Mouse (Mus musculus) cerebellum, postnatal 14 days (tissue): ENCODE results near the gene Mrps18c.

Source experiments
- DNase-seq, 2 experiments: peaks; one replicate each; pipeline ENCODE4 v3.0.0; 2021; ENCODE audit warnings: mixed read lengths in 2 of 2

The Mrps18c gene

GRCm38 (mm10) chr5:100798165-100798860 lies at the start of gene Mrps18c, which contains the start of gene Helq:
Gene Mrps18c (plus strand): TSS chr5:100798627.
Gene Helq (minus strand): TSS chr5:100798598.
- DNase-seq, result peak; percentile 96

- no peak for DNase-seq
These were observed 47.7 kb upstream of the Mrps18c start for GRCm38 (mm10) chr5:100750617-100751255.

- no peak for DNase-seq
These were observed 46.8 kb upstream of the Mrps18c start for GRCm38 (mm10) chr5:100751655-100752054.

GRCm38 (mm10) chr5:100753407-100753806 lies 45.0 kb upstream of the Mrps18c start:
- peak; percentile 18 to 42 for DNase-seq

- DNase-seq, result no peak
These were observed 40.3 kb upstream of the Mrps18c start for GRCm38 (mm10) chr5:100758121-100758520.

- DNase-seq, result no peak
These were observed 38.3 kb upstream of the Mrps18c start for GRCm38 (mm10) chr5:100760049-100760663.

- no peak for DNase-seq
These were observed 36.7 kb upstream of the Mrps18c start for GRCm38 (mm10) chr5:100761736-100762135.

GRCm38 (mm10) chr5:100766026-100766425 lies 32.4 kb upstream of the Mrps18c start:
- DNase-seq, result no peak

GRCm38 (mm10) chr5:100771575-100771974 lies 26.9 kb upstream of the Mrps18c start:
- DNase-seq, result no peak

- DNase-seq, result no peak
These were observed 22.5 kb upstream of the Mrps18c start for GRCm38 (mm10) chr5:100775778-100776404.

GRCm38 (mm10) chr5:100776900-100777299 lies 21.5 kb upstream of the Mrps18c start:
- no peak for DNase-seq

- no peak for DNase-seq
These were observed 19.4 kb upstream of the Mrps18c start for GRCm38 (mm10) chr5:100779002-100779401.

GRCm38 (mm10) chr5:100787527-100787926 lies 10.9 kb upstream of the Mrps18c start:
- no peak for DNase-seq

- no peak for DNase-seq
These were observed 6.2 kb upstream of the Mrps18c start for GRCm38 (mm10) chr5:100792261-100792660.

- no peak for DNase-seq
These were observed 4.3 kb upstream of the Mrps18c start for GRCm38 (mm10) chr5:100794084-100794483.

GRCm38 (mm10) chr5:100818341-100818740 lies 19.9 kb downstream of the Mrps18c start:
- DNase-seq, result no peak

- DNase-seq, result peak; percentile 11 to 12
These were observed 21.4 kb downstream of the Mrps18c start for GRCm38 (mm10) chr5:100819568-100820480.

- DNase-seq, result peak; percentile 85 to 90
These were observed 22.2 kb downstream of the Mrps18c start, which contains the start of gene Abraxas1 for GRCm38 (mm10) chr5:100820483-100821184. Gene Abraxas1 (minus strand): TSS chr5:100820965.

GRCm38 (mm10) chr5:100821375-100821774 lies 22.9 kb downstream of the Mrps18c start:
- DNase-seq, result no peak

GRCm38 (mm10) chr5:100822826-100823225 lies 24.4 kb downstream of the Mrps18c start:
- no peak for DNase-seq

- DNase-seq, result peak in 1 of 2 experiments; percentile 10
These were observed 27.5 kb downstream of the Mrps18c start for GRCm38 (mm10) chr5:100825975-100826374.
